Mouse (Mus musculus): ENCODE results near the gene Csnk2a1. TPM values are rescaled to one million over a fixed set of nuclear protein-coding genes. Genes with fewer than 3 reads are reported as not detected.

Csnk2a1 gene
- total and polyA plus RNA-seq, 2 experiments from 2014 or later = 109 to 119 TPM

GRCm38 (mm10) chr2:152317054-152317453 lies 90.4 kb downstream of the Csnk2a1 start:
- Histone ChIP-seq H3K9me3 (ENCODE audit: low read length) (no peaks in the 10 kb centered on the region), H3K4me3 (ENCODE audit: low read length) (no peak overlapping the region), H3K9ac (replicated peaks; ENCODE audit: low read length) (no peak overlapping the region), H3K27ac (no peak overlapping the region), H3K36me3 (ENCODE audit: insufficient read depth, low read length) (peaks cover 51% of the 10 kb centered on the region), H3K4me1 (ENCODE audit: insufficient read depth, low read length) (no peaks in the 10 kb centered on the region), H3K4me2 (ENCODE audit: low read depth, low read length) (no peak overlapping the region), H3K27me3 (ENCODE audit: insufficient read depth, low read length) (no peaks in the 10 kb centered on the region)
- DNase-seq (ENCODE audit: low spot score) (no peak), ATAC-seq (no peak)
- 88% methylated on average over 6 of the region's 6 CpGs for WGBS
- no peak for TF ChIP-seq CTCF (IDR thresholded peaks at IDR 0.05; ENCODE audit: low read depth)

GRCm38 (mm10) chr2:152321558-152321957 lies 94.9 kb downstream of the Csnk2a1 start:
- Histone ChIP-seq H3K27me3 (ENCODE audit: insufficient read depth, low read length) (no peaks in the 10 kb centered on the region), H3K4me2 (ENCODE audit: low read depth, low read length) (no peak overlapping the region), H3K9ac (replicated peaks; ENCODE audit: low read length) (no peak overlapping the region), H3K36me3 (ENCODE audit: insufficient read depth, low read length) (peaks cover 46% of the 10 kb centered on the region), H3K27ac (no peak overlapping the region), H3K4me3 (ENCODE audit: low read length) (no peak overlapping the region), H3K4me1 (ENCODE audit: insufficient read depth, low read length) (no peaks in the 10 kb centered on the region), H3K9me3 (ENCODE audit: low read length) (no peaks in the 10 kb centered on the region)
- ATAC-seq (no peak), DNase-seq (ENCODE audit: low spot score) (no peak)
- TF ChIP-seq CTCF (IDR thresholded peaks at IDR 0.05; ENCODE audit: low read depth) = no peak
- 89% methylated on average over 5 of the region's 5 CpGs for WGBS

DNA sequence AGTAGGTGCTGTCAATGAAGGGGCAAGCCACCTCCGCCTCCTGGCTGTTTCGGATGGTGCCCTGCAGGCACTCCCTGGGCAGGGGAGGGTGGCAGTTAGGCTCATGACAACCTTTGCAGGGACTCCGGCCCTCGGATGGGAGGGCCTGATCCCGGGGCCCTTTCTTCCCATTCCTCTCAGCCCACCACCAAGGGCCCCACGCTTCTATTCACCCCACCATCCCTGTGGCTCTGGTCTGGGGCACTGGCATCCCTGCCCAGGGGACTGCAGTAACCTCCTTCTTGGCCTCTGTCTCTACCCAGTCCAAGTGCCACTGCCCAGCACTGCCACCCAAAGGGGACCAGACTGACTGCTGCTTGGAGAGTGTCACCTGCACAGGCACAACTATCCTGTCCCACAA lies 95.6 kb downstream of the Csnk2a1 start:
- Histone ChIP-seq H3K4me1 (ENCODE audit: insufficient read depth, low read length) (no peaks in the 10 kb centered on the region), H3K27ac (no peak overlapping the region), H3K9ac (replicated peaks; ENCODE audit: low read length) (no peak overlapping the region), H3K9me3 (ENCODE audit: low read length) (no peaks in the 10 kb centered on the region), H3K4me3 (ENCODE audit: low read length) (no peak overlapping the region), H3K27me3 (ENCODE audit: insufficient read depth, low read length) (no peaks in the 10 kb centered on the region), H3K4me2 (ENCODE audit: low read depth, low read length) (no peak overlapping the region), H3K36me3 (ENCODE audit: insufficient read depth, low read length) (peaks cover 49% of the 10 kb centered on the region)
- no peak for TF ChIP-seq CTCF (IDR thresholded peaks at IDR 0.05; ENCODE audit: low read depth)
- 93% methylated on average over 6 of the region's 6 CpGs for WGBS
- no peak for ATAC-seq
- DNase-seq (ENCODE audit: low spot score) = no peak

- H3K9me3 ChIP-seq (ENCODE audit: low read length) = no peaks in the 10 kb centered on the region
- H3K4me3 ChIP-seq (ENCODE audit: low read length) = no peak overlapping the region
- H3K4me2 ChIP-seq (ENCODE audit: low read depth, low read length) = no peak overlapping the region
- ATAC-seq = no peak
- no peak for TF ChIP-seq CTCF (IDR thresholded peaks at IDR 0.05; ENCODE audit: low read depth)
- no peak for DNase-seq (ENCODE audit: low spot score)
- no peak overlapping the region for H3K9ac ChIP-seq (replicated peaks; ENCODE audit: low read length)
- WGBS = 95% methylated on average over 14 of the region's 14 CpGs
- no peaks in the 10 kb centered on the region for H3K4me1 ChIP-seq (ENCODE audit: insufficient read depth, low read length)
- H3K27ac ChIP-seq = no peak overlapping the region
- no peaks in the 10 kb centered on the region for H3K27me3 ChIP-seq (ENCODE audit: insufficient read depth, low read length)
- H3K36me3 ChIP-seq (ENCODE audit: insufficient read depth, low read length) = peaks cover 51% of the 10 kb centered on the region
Observed at GRCm38 (mm10) chr2:152323971-152324370, 97.3 kb downstream of the Csnk2a1 start.

GRCm38 (mm10) chr2:152324842-152325241 lies 98.2 kb downstream of the Csnk2a1 start:
- Histone ChIP-seq H3K4me3 (ENCODE audit: low read length) (no peak overlapping the region), H3K9me3 (ENCODE audit: low read length) (no peaks in the 10 kb centered on the region), H3K4me1 (ENCODE audit: insufficient read depth, low read length) (no peaks in the 10 kb centered on the region), H3K27ac (no peak overlapping the region), H3K4me2 (ENCODE audit: low read depth, low read length) (no peak overlapping the region), H3K27me3 (ENCODE audit: insufficient read depth, low read length) (no peaks in the 10 kb centered on the region), H3K36me3 (ENCODE audit: insufficient read depth, low read length) (peaks cover 46% of the 10 kb centered on the region; the same call in 1 of the 2 replicates), H3K9ac (replicated peaks; ENCODE audit: low read length) (no peak overlapping the region)
- no peak for DNase-seq (ENCODE audit: low spot score)
- no peak for TF ChIP-seq CTCF (IDR thresholded peaks at IDR 0.05; ENCODE audit: low read depth)
- 88% methylated on average over 3 of the region's 3 CpGs for WGBS
- no peak for ATAC-seq

GRCm38 (mm10) chr2:152326157-152326556 lies 99.5 kb downstream of the Csnk2a1 start:
- ATAC-seq = no peak
- Histone ChIP-seq H3K4me3 (ENCODE audit: low read length) (no peak overlapping the region), H3K27me3 (ENCODE audit: insufficient read depth, low read length) (no peaks in the 10 kb centered on the region), H3K9ac (replicated peaks; ENCODE audit: low read length) (no peak overlapping the region), H3K4me1 (ENCODE audit: insufficient read depth, low read length) (peaks cover 6% of the 10 kb centered on the region), H3K36me3 (ENCODE audit: insufficient read depth, low read length) (peaks cover 46% of the 10 kb centered on the region; the same call in 1 of the 2 replicates), H3K27ac (no peak overlapping the region), H3K9me3 (ENCODE audit: low read length) (no peaks in the 10 kb centered on the region), H3K4me2 (ENCODE audit: low read depth, low read length) (no peak overlapping the region)
- no peak for DNase-seq (ENCODE audit: low spot score)
- TF ChIP-seq CTCF (IDR thresholded peaks at IDR 0.05; ENCODE audit: low read depth) = no peak
- WGBS = 91% methylated on average over 13 of the region's 13 CpGs

- Histone ChIP-seq H3K4me3 (ENCODE audit: low read length) (no peak overlapping the region), H3K27me3 (ENCODE audit: insufficient read depth, low read length) (no peaks in the 10 kb centered on the region), H3K36me3 (ENCODE audit: insufficient read depth, low read length) (peaks cover 43% of the 10 kb centered on the region; the same call in 1 of the 2 replicates), H3K9ac (replicated peaks; ENCODE audit: low read length) (no peak overlapping the region), H3K4me2 (ENCODE audit: low read depth, low read length) (no peak overlapping the region), H3K4me1 (ENCODE audit: insufficient read depth, low read length) (peaks cover 7% of the 10 kb centered on the region), H3K9me3 (ENCODE audit: low read length) (no peaks in the 10 kb centered on the region), H3K27ac (no peak overlapping the region)
- TF ChIP-seq CTCF (IDR thresholded peaks at IDR 0.05; ENCODE audit: low read depth) = no peak
- 91% methylated on average over 8 of the region's 8 CpGs for WGBS
- DNase-seq (ENCODE audit: low spot score) (no peak), ATAC-seq (no peak)
Observed at GRCm38 (mm10) chr2:152326654-152327053, 100.0 kb downstream of the Csnk2a1 start.

All from hindbrain, postnatal 0 days (tissue).